Mouse (Mus musculus) ES-E14 (cell line): ENCODE data around the gene Trappc3.

Experiments
- CHD2 ChIP-seq: IDR thresholded peaks from 2 replicates; pipeline ENCODE4 v1.6.1; 2014; ENCODE audit warnings: mild to moderate bottlenecking, low read depth, low read length, inconsistent platforms
- HCFC1 ChIP-seq: IDR thresholded peaks from 2 replicates; pipeline ENCODE4 v1.6.1; 2012; ENCODE audit warnings: low read length, inconsistent platforms, borderline replicate concordance; ENCODE audit not compliant: insufficient read depth
- MAFK ChIP-seq: IDR thresholded peaks from 2 replicates; pipeline ENCODE4 v1.6.1; 2014; ENCODE audit warnings: mild to moderate bottlenecking, low read depth, low read length, inconsistent platforms; ENCODE audit not compliant: insufficient read depth
- ZC3H11A ChIP-seq: IDR thresholded peaks from 2 replicates; pipeline ENCODE4 v1.6.1; 2012; ENCODE audit warnings: low read depth, mild to moderate bottlenecking, inconsistent platforms, low read length, borderline replicate concordance
- ZNF384 ChIP-seq: IDR thresholded peaks from 2 replicates; pipeline ENCODE4 v1.6.1; 2012; ENCODE audit warnings: low read depth, low read length, inconsistent platforms

GRCm38 (mm10) chr4:126286492-126286891, 24.4 kb downstream of the Trappc3 start, which contains the start of gene Col8a2:
- TF ChIP-seq ZC3H11A (no peak), MAFK (no peak), ZNF384 (no peak), HCFC1 (no peak), CHD2 (no peak)
